Comparison of ENCODE assay signal across 23 mouse cellular contexts in genomic region chr9:31849387-31849786, GRCm38 (mm10).
"Had no signal": no experiment of that assay in that cellular context is flagged by ENCODE, and none has a peak within 500 bp of the region (broad histone marks: within the 10 kb centered on the region; RNA-seq: fewer than 3 reads in every experiment).

No protein-coding gene starts in this region.

- DNase-seq: gastrocnemius, postnatal 14 days; gastrocnemius, postnatal 36 days; heart, adult 2 months; heart, postnatal 14 days; heart, postnatal 36 days; kidney, adult 11 months; kidney, adult 2 months; kidney, adult 9 months; kidney, postnatal 14 days; kidney, postnatal 36 days; layer of hippocampus, adult 9-11 months; layer of hippocampus, postnatal 36 days; left cerebral cortex, postnatal 4 days had no signal

- H3K4me3 ChIP-seq: heart, adult 2 months; heart, embryonic 12.5 days; hindbrain, embryonic 13.5 days; hindbrain, embryonic 15.5 days; kidney, embryonic 15.5 days; limb, embryonic 12.5 days; limb, embryonic 15.5 days; liver, embryonic 12.5 days had no signal

- H3K27me3 ChIP-seq: heart, embryonic 12.5 days; hindbrain, embryonic 13.5 days; hindbrain, embryonic 15.5 days; kidney, embryonic 15.5 days; limb, embryonic 12.5 days; limb, embryonic 15.5 days; liver, embryonic 12.5 days had no signal

- H3K36me3 ChIP-seq: heart, embryonic 12.5 days; hindbrain, embryonic 13.5 days; hindbrain, embryonic 15.5 days; kidney, embryonic 15.5 days; limb, embryonic 12.5 days; limb, embryonic 15.5 days; liver, embryonic 12.5 days had no signal

- H3K4me1 ChIP-seq: heart, embryonic 12.5 days; hindbrain, embryonic 13.5 days; hindbrain, embryonic 15.5 days; kidney, embryonic 15.5 days; limb, embryonic 15.5 days; liver, embryonic 12.5 days had no signal

- H3K9ac ChIP-seq: heart, embryonic 12.5 days; hindbrain, embryonic 13.5 days; hindbrain, embryonic 15.5 days; kidney, embryonic 15.5 days; limb, embryonic 12.5 days; limb, embryonic 15.5 days; liver, embryonic 12.5 days; liver, embryonic 14.5 days had no signal

- H3K4me2 ChIP-seq: heart, embryonic 12.5 days; hindbrain, embryonic 13.5 days; hindbrain, embryonic 15.5 days; kidney, embryonic 15.5 days; limb, embryonic 12.5 days; limb, embryonic 15.5 days; liver, embryonic 12.5 days had no signal

- ATAC-seq: hindbrain, postnatal 0 days; liver, embryonic 12.5 days had no signal

- H3K9me3 ChIP-seq: heart, embryonic 12.5 days; hindbrain, embryonic 13.5 days; hindbrain, embryonic 15.5 days; kidney, embryonic 15.5 days; limb, embryonic 12.5 days; limb, embryonic 15.5 days; liver, embryonic 12.5 days had no signal

- H3K27ac ChIP-seq: heart, adult 2 months; hindbrain, embryonic 13.5 days; hindbrain, embryonic 15.5 days; hindbrain, postnatal 0 days; kidney, embryonic 15.5 days; kidney, postnatal 0 days; limb, embryonic 12.5 days; limb, embryonic 15.5 days; liver, embryonic 12.5 days; liver, embryonic 14.5 days had no signal
